Mouse (Mus musculus): Measurements from ENCODE around the gene Fgf12. TPM values are rescaled to one million over a fixed set of nuclear protein-coding genes. Genes with fewer than 3 reads are reported as not detected.
A peak's percentile ranks its signal among the peaks of the same experiment; 100 is the strongest.

Fgf12 gene
- polyA plus RNA-seq, 1 experiment from 2014 or later: 6.7 TPM

GRCm38 (mm10) chr16:28479022-28479421, 273.8 kb downstream of the Fgf12 start:
- H3K36me3 ChIP-seq (ENCODE audit: control insufficient read depth, insufficient read depth, low read length): no peaks in the 10 kb centered on the region
- H3K9me3 ChIP-seq (ENCODE audit: control insufficient read depth, low read length): no peaks in the 10 kb centered on the region
- whole genome bisulfite sequencing: 98% methylated on average over 2 of the region's 2 CpGs
- no peak for DNase-seq (ENCODE audit: low spot score)
- H3K4me3 ChIP-seq (ENCODE audit: low read depth, low read length): no peak overlapping the region
- no peaks in the 10 kb centered on the region for H3K27me3 ChIP-seq (ENCODE audit: control insufficient read depth, insufficient read depth, low read length)
- ATAC-seq (ENCODE audit: low FRiP score): no peak
- H3K4me1 ChIP-seq (replicated peaks; ENCODE audit: control insufficient read depth, insufficient read depth, low read length): no peaks in the 10 kb centered on the region
- H3K4me2 ChIP-seq (replicated peaks; ENCODE audit: low read depth, low read length): no peak overlapping the region
- H3K27ac ChIP-seq (ENCODE audit: low read depth, low read length): no peak overlapping the region
- no peak overlapping the region for H3K9ac ChIP-seq (ENCODE audit: low read depth, low read length)

GRCm38 (mm10) chr16:28476651-28477050, 276.2 kb downstream of the Fgf12 start:
- H3K4me3 ChIP-seq (ENCODE audit: low read depth, low read length): no peak overlapping the region
- H3K27ac ChIP-seq (ENCODE audit: low read depth, low read length): no peak overlapping the region
- no peak for ATAC-seq (ENCODE audit: low FRiP score)
- H3K27me3 ChIP-seq (ENCODE audit: control insufficient read depth, insufficient read depth, low read length): no peaks in the 10 kb centered on the region
- H3K4me2 ChIP-seq (replicated peaks; ENCODE audit: low read depth, low read length): no peak overlapping the region
- no peaks in the 10 kb centered on the region for H3K9me3 ChIP-seq (ENCODE audit: control insufficient read depth, low read length)
- 94% methylated on average over 4 of the region's 4 CpGs for WGBS
- DNase-seq (ENCODE audit: low spot score): no peak
- no peaks in the 10 kb centered on the region for H3K4me1 ChIP-seq (replicated peaks; ENCODE audit: control insufficient read depth, insufficient read depth, low read length)
- H3K36me3 ChIP-seq (ENCODE audit: control insufficient read depth, insufficient read depth, low read length): no peaks in the 10 kb centered on the region
- H3K9ac ChIP-seq (ENCODE audit: low read depth, low read length): no peak overlapping the region

GRCm38 (mm10) chr16:28475553-28475952, 277.3 kb downstream of the Fgf12 start:
- H3K9me3 ChIP-seq (ENCODE audit: control insufficient read depth, low read length): no peaks in the 10 kb centered on the region
- WGBS: 80% methylated on average over 1 of the region's 1 CpGs
- H3K36me3 ChIP-seq (ENCODE audit: control insufficient read depth, insufficient read depth, low read length): no peaks in the 10 kb centered on the region
- no peaks in the 10 kb centered on the region for H3K4me1 ChIP-seq (replicated peaks; ENCODE audit: control insufficient read depth, insufficient read depth, low read length)
- H3K4me3 ChIP-seq (ENCODE audit: low read depth, low read length): no peak overlapping the region
- H3K27me3 ChIP-seq (ENCODE audit: control insufficient read depth, insufficient read depth, low read length): no peaks in the 10 kb centered on the region
- DNase-seq (ENCODE audit: low spot score) (no peak), ATAC-seq (ENCODE audit: low FRiP score) (no peak)
- no peak overlapping the region for H3K9ac ChIP-seq (ENCODE audit: low read depth, low read length)
- no peak overlapping the region for H3K4me2 ChIP-seq (replicated peaks; ENCODE audit: low read depth, low read length)
- no peak overlapping the region for H3K27ac ChIP-seq (ENCODE audit: low read depth, low read length)

DNA sequence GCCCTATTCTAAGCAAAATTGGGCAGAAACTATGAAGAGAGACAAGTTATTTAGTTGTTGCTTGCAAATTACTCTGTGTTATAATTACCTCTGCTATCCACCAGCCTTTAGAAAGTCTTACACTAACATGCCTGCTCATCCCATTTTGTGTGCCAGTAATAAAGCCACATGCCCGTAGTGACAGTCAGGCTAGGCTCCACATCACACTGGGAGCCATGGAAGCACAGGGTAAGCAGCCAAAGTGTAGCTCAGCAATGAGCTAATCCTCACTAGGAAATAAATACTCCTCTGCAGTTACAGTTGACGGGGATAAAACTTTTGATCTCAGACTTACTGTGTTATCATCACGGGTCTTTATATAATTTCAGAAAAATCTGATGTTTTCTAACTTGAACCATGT, 298.0 kb downstream of the Fgf12 start:
- DNase-seq (ENCODE audit: low spot score): no peak
- Histone ChIP-seq H3K4me1 (replicated peaks; ENCODE audit: control insufficient read depth, insufficient read depth, low read length) (no peaks in the 10 kb centered on the region), H3K4me3 (ENCODE audit: low read depth, low read length) (no peak overlapping the region), H3K9me3 (ENCODE audit: control insufficient read depth, low read length) (no peaks in the 10 kb centered on the region), H3K4me2 (replicated peaks; ENCODE audit: low read depth, low read length) (no peak overlapping the region), H3K27ac (ENCODE audit: low read depth, low read length) (no peak overlapping the region), H3K36me3 (ENCODE audit: control insufficient read depth, insufficient read depth, low read length) (no peaks in the 10 kb centered on the region), H3K27me3 (ENCODE audit: control insufficient read depth, insufficient read depth, low read length) (no peaks in the 10 kb centered on the region), H3K9ac (ENCODE audit: low read depth, low read length) (no peak overlapping the region)
- ATAC-seq (ENCODE audit: low FRiP score): no peak
- 83% methylated on average over 3 of the region's 3 CpGs for WGBS

DNA sequence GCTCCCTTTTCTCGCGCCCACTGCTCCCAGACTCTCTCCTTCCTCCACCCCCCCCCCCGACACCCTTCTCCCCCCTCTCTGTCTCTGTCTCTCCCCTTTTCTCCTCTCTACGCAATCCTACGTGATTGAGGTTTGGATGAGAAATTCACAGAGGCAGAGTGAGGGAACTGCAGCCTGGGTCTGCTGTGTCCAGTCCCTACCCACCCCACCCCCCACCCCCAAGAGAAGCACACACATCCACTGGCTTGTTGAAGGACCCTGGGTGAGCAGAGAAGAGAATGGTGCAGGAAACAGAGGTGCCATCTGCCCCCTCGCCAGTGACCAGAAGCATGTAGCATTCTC, 305.8 kb downstream of the Fgf12 start:
- peak overlapping the region; percentile 98 for H3K4me2 ChIP-seq (replicated peaks; ENCODE audit: low read depth, low read length)
- WGBS: 2% methylated on average over 3 of the region's 6 CpGs
- H3K36me3 ChIP-seq (ENCODE audit: control insufficient read depth, insufficient read depth, low read length): no peaks in the 10 kb centered on the region
- H3K27ac ChIP-seq (ENCODE audit: low read depth, low read length): no peak overlapping the region
- peak; percentile 69 for ATAC-seq (ENCODE audit: low FRiP score)
- peak overlapping the region; percentile 70 for H3K4me3 ChIP-seq (ENCODE audit: low read depth, low read length)
- H3K27me3 ChIP-seq (ENCODE audit: control insufficient read depth, insufficient read depth, low read length): peaks cover 18% of the 10 kb centered on the region
- DNase-seq (ENCODE audit: low spot score): no peak
- peak overlapping the region; percentile 65 for H3K9ac ChIP-seq (ENCODE audit: low read depth, low read length)
- no peaks in the 10 kb centered on the region for H3K4me1 ChIP-seq (replicated peaks; ENCODE audit: control insufficient read depth, insufficient read depth, low read length)
- H3K9me3 ChIP-seq (ENCODE audit: control insufficient read depth, low read length): no peaks in the 10 kb centered on the region

DNA sequence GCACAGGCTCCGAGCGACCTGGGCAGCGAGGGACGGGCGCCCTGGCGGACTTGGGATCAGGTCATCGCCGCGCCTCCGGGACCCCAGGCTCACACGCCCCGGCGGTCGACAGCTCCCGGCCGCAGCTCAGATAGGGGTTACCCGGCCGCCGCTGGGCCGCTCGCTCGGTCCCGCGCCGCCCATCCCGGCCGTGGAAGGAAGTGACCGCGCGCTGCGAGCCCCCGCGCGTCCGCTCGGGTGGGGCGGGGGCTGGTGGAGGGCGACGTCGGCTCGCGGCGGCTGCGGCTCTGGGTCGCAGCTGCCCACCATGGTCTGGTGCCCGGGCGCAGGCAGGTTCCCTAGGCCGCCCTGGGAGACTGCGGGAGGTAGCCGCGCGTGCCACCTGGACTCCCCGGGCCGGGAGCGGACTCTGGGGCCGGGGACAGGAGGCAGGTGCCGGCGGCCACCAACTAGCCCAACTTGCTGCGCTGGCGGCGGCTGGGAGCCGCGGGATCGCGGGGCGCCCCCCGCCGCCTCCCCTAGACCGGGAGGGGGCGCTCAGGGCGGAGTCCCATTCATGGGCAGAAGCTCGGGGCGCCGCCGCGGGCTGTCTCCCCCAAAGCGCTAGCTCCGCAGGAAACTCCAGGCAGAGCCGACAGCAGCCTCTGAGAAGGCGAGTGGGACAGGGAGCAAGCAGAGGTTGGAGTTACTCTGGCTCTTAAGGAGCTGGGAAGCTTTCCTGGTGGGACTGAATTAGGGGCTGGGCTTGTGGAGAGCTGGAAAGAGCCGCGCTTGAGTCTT, 306.3 kb downstream of the Fgf12 start:
- Histone ChIP-seq H3K36me3 (ENCODE audit: control insufficient read depth, insufficient read depth, low read length) (no peaks in the 10 kb centered on the region), H3K9me3 (ENCODE audit: control insufficient read depth, low read length) (no peaks in the 10 kb centered on the region), H3K27me3 (ENCODE audit: control insufficient read depth, insufficient read depth, low read length) (peaks cover 18% of the 10 kb centered on the region), H3K4me3 (ENCODE audit: low read depth, low read length) (peak overlapping the region; percentile 70), H3K4me1 (replicated peaks; ENCODE audit: control insufficient read depth, insufficient read depth, low read length) (no peaks in the 10 kb centered on the region), H3K27ac (ENCODE audit: low read depth, low read length) (peak overlapping the region; percentile 27), H3K9ac (ENCODE audit: low read depth, low read length) (peak overlapping the region; percentile 65), H3K4me2 (replicated peaks; ENCODE audit: low read depth, low read length) (peak overlapping the region; percentile 98)
- ATAC-seq (ENCODE audit: low FRiP score) (peak; percentile 83), DNase-seq (ENCODE audit: low spot score) (peak; percentile 66)
- WGBS: under 1% methylated on average over 52 of the region's 82 CpGs

DNA sequence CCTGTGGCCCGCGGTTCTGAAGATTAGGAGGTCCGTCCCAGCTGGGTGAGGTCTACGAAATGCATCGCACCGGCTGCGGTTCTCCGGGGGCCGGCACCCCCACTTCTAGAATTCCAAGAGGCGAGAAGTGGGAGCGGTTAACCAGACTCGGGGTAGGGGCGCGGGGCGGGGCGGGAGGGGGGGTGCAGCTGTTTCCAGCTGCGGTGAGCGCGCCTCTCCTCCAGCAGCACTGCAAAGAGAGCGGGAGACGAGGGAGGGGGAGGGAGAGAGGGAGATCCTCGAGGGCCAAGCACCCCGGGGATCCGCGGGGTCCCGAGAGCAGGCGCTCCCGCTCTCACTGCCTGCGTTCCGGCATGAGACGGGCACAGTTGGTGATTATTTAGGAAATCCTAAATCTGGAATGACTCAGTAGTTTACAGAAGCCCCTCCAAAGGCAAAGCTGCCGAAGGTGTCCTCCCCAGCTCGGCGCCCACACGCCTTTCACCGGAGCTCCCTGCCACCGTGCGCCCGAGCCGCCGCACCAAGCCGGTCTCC, 307.0 kb downstream of the Fgf12 start:
- H3K4me2 ChIP-seq (replicated peaks; ENCODE audit: low read depth, low read length): peak overlapping the region; percentile 98
- H3K4me1 ChIP-seq (replicated peaks; ENCODE audit: control insufficient read depth, insufficient read depth, low read length): no peaks in the 10 kb centered on the region
- H3K9ac ChIP-seq (ENCODE audit: low read depth, low read length): peak overlapping the region; percentile 65
- DNase-seq (ENCODE audit: low spot score): peak; percentile 62
- WGBS: under 1% methylated on average over 30 of the region's 42 CpGs
- peaks cover 18% of the 10 kb centered on the region for H3K27me3 ChIP-seq (ENCODE audit: control insufficient read depth, insufficient read depth, low read length)
- peak overlapping the region; percentile 24; the same call in 1 of the 2 replicates for H3K27ac ChIP-seq (ENCODE audit: low read depth, low read length)
- H3K4me3 ChIP-seq (ENCODE audit: low read depth, low read length): peak overlapping the region; percentile 70
- no peaks in the 10 kb centered on the region for H3K36me3 ChIP-seq (ENCODE audit: control insufficient read depth, insufficient read depth, low read length)
- no peaks in the 10 kb centered on the region for H3K9me3 ChIP-seq (ENCODE audit: control insufficient read depth, low read length)
- ATAC-seq (ENCODE audit: low FRiP score): peak; percentile 43

GRCm38 (mm10) chr16:28444993-28445799, 307.7 kb downstream of the Fgf12 start:
- peaks cover 18% of the 10 kb centered on the region for H3K27me3 ChIP-seq (ENCODE audit: control insufficient read depth, insufficient read depth, low read length)
- peak overlapping the region; percentile 98 for H3K4me2 ChIP-seq (replicated peaks; ENCODE audit: low read depth, low read length)
- no peaks in the 10 kb centered on the region for H3K36me3 ChIP-seq (ENCODE audit: control insufficient read depth, insufficient read depth, low read length)
- DNase-seq (ENCODE audit: low spot score) (peak; percentile 59), ATAC-seq (ENCODE audit: low FRiP score) (peak; percentile 48)
- H3K4me1 ChIP-seq (replicated peaks; ENCODE audit: control insufficient read depth, insufficient read depth, low read length): no peaks in the 10 kb centered on the region
- no peak overlapping the region for H3K27ac ChIP-seq (ENCODE audit: low read depth, low read length)
- H3K9me3 ChIP-seq (ENCODE audit: control insufficient read depth, low read length): no peaks in the 10 kb centered on the region
- H3K4me3 ChIP-seq (ENCODE audit: low read depth, low read length): peak overlapping the region; percentile 70
- WGBS: under 1% methylated on average over 51 of the region's 51 CpGs
- H3K9ac ChIP-seq (ENCODE audit: low read depth, low read length): 0 out of 2 replicates have a peak overlapping the region, but pooled peaks have one; percentile 31

Data from hindbrain, embryonic 11.5 days (tissue).